Mouse (Mus musculus) midbrain, embryonic 14.5 days (tissue): ENCODE measurements around the gene Upk1a. TPM values are rescaled to one million over a fixed set of nuclear protein-coding genes. Genes with fewer than 3 reads are reported as not detected.

Experiments used
- ATAC-seq: fragments of 200-750 bp; cut with Nextera tagmentation; 2 replicates; pipeline ENCODE4 v1.8.0; 2017; ENCODE audit warnings: moderate number of reproducible peaks, moderate library complexity; ENCODE audit not compliant: low FRiP score, low TSS enrichment
- DNase-seq: peaks from one replicate; pipeline ENCODE4 v3.0.0-alpha.2; 2015
- H3K27ac ChIP-seq: fragments of 300-500 bp; sonication (generic); replicated peaks from 2 replicates; pipeline ENCODE4 v1.5.1; 2014; ENCODE audit warnings: mild to moderate bottlenecking, low read depth, low read length, moderate library complexity
- H3K27me3 ChIP-seq: fragments of 300-500 bp; sonication (generic); 2 replicates; pipeline ENCODE4 v1.6.1; 2014; ENCODE audit warnings: low read length, control low read depth, mixed read lengths; ENCODE audit not compliant: control insufficient read depth, insufficient read depth
- H3K36me3 ChIP-seq: fragments of 300-500 bp; sonication (generic); 2 replicates; pipeline ENCODE4 v1.6.1; 2014; ENCODE audit warnings: low read length, control low read depth; ENCODE audit not compliant: control insufficient read depth, insufficient read depth
- H3K4me1 ChIP-seq: fragments of 300-500 bp; sonication (generic); 2 replicates; pipeline ENCODE4 v1.6.1; 2014; ENCODE audit warnings: mild to moderate bottlenecking, antibody characterized with exemption, low read length, control low read depth; ENCODE audit not compliant: control insufficient read depth, insufficient read depth
- H3K4me2 ChIP-seq: fragments of 300-500 bp; sonication (generic); 2 replicates; pipeline ENCODE4 v1.6.1; 2014; ENCODE audit warnings: mild to moderate bottlenecking, low read length, moderate library complexity
- H3K4me3 ChIP-seq: fragments of 300-500 bp; sonication (generic); replicated peaks from 2 replicates; pipeline ENCODE4 v1.5.1; 2014; ENCODE audit warnings: low read depth, low read length
- H3K9ac ChIP-seq: fragments of 300-500 bp; sonication (generic); replicated peaks from 2 replicates; pipeline ENCODE4 v1.6.1; 2014; ENCODE audit warnings: mild to moderate bottlenecking, low read length, moderate library complexity
- H3K9me3 ChIP-seq: fragments of 300-500 bp; sonication (generic); 2 replicates; pipeline ENCODE4 v1.6.1; 2016; ENCODE audit warnings: low read length, control low read depth, mixed read lengths; ENCODE audit not compliant: control insufficient read depth
- WGBS: fragments of 180-500 bp; shearing (Covaris S2); extraction: QIAGEN DNeasy Blood & Tissue Kit; methylation state at CpG from one replicate; pipeline ENCODE4 v1.1.7; 2014; 5-methylcytosine and 5-hydroxymethylcytosine counted together
- polyA plus RNA-seq: library from polyadenylated mRNA; unstranded; fragments of >200 nt; fragmentation: Nextera tagmentation; extraction: Ambion mirVana; gene quantifications from 2 replicates; pipeline ENCODE4 v1.2.1, GENCODE M21; 2014

Gene Upk1a
- 0.15 and 0.20 TPM in 2 replicates for polyA plus RNA-seq

DNA sequence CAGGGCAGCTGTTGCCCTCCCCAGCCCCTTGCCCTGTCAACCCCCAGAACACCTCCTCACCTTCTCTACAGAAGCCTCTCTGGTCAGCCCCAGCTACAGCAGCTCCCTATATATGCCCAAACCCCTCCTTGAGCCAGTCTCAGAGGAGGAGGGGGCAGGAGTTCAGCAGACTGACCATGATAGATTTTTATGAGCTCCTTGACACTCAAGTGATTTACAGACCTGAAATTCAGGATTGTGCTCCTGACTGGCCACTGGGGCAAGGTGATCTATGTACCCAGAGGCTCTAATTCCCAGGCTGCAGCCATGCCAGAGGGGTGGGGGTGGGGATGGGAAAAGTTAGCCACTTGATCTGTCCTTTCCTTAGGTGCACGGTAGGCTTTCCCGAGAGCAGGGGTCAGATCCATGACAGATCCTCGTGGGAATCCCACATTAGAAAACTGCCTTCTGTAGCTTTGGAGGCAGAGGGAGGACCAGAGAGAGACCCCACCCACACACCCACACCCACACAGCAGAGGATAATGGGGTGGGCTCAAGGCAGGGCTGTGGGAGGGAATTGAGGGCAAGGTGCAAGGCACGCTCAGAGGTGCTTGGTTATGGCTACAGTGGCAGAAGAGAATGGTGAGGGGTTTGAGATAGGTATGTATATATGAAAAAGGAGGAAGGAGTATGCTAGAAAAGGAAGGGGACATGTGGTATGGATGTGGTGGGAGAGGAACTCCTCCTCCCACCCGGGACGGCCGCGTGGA is at the start of gene Upk1a:
Gene Upk1a (minus strand): TSS at position 194 of the 749 bp plus-strand sequence.
- DNase-seq (no peak), ATAC-seq (no peak)
- no peak within 1 kb of the TSS for H3K9ac ChIP-seq
- H3K9me3 ChIP-seq, result no peaks in the 10 kb centered on the region
- no peaks in the 10 kb centered on the region for H3K4me1 ChIP-seq
- WGBS, result 77% methylated on average over 8 of the region's 8 CpGs
- H3K27me3 ChIP-seq, result no peaks in the 10 kb centered on the region
- H3K4me2 ChIP-seq, result no peak within 1 kb of the TSS
- H3K27ac ChIP-seq, result no peak within 1 kb of the TSS
- peaks cover 29% of the 10 kb centered on the region for H3K36me3 ChIP-seq
- H3K4me3 ChIP-seq, result no peak within 1 kb of the TSS

DNA sequence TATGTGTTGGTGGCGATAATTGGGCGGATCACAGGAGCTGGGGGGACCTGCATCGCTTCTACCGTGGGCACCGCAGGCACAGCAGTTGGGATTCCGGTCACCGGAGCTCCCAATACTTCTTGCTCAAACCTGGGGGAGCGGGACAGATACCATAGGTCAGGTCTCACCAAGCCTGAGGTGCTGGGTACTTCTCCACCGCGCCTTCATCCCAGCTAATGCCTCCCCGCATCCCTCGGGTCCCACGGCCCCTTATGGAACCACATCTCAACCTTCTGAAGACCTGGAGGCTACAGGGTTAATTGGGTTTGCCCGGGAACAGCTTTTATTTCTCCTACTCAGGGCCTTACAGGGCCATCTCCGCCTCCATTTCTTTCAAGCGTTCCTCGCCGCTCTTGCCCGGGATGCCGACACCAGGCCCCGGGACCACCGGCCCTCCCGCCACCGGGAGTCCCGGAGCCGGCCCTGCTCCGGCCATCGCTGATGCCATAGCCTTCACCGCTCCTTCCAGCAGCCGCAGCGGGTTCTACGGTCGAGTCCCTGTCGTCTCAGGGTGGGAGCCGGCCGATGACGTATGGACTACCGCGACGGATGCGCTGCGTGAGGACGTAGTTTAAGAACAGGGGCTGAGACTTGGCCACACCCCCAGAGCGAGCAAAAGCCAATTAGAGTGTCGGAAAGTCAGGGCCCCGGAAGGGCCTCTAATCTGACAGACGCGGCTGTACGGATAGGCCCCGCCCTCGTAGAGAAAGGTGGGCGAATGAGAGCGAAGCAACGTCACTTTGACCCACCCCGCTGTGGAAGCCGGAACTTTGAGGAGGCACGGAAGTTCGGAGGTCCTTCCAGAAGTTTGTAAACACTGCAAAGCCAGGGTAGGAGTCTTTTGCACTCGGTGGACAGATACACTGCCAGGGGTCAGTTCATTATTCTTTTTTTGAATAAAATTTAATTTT is 37.2 kb upstream of the Upk1a start, which contains the start of gene Rbm42:
Gene Rbm42 (minus strand): TSS at position 727 of the 950 bp plus-strand sequence.
- ATAC-seq (peak; percentile 99), DNase-seq (peak; percentile 99)
- H3K9me3 ChIP-seq, result no peaks in the 10 kb centered on the region
- H3K4me3 ChIP-seq, result peak within 1 kb of the TSS; percentile 67
- peaks cover 6% of the 10 kb centered on the region; the same call in 1 of the 2 replicates for H3K4me1 ChIP-seq
- H3K36me3 ChIP-seq, result peaks cover 43% of the 10 kb centered on the region
- WGBS, result 2% methylated on average over 59 of the region's 59 CpGs
- H3K9ac ChIP-seq, result peak within 1 kb of the TSS; percentile 78
- H3K27ac ChIP-seq, result peak within 1 kb of the TSS; percentile 72
- peak within 1 kb of the TSS; percentile 84 for H3K4me2 ChIP-seq
- H3K27me3 ChIP-seq, result no peaks in the 10 kb centered on the region

DNA sequence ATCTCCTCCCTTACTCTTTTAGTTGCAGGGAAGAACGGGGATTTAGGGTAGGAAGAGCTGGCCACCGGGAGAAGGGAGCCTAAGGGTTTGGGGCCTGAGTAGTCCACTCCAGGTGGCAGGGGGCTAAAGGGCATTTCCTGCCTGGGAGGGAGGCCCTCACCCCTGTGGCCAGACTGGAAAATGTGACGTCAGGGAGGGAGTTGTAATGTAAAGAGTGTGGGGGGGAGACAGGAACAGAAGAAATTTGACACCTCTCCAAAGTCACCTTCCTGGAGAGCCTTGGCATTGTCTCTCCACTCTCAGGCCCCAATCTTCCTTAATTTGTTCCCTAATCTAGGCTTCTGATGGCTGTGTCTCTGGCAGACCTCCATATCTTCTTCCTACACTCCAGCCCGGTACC is 26.4 kb upstream of the Upk1a start:
- 23% methylated on average over 4 of the region's 4 CpGs for WGBS
- ATAC-seq (no peak), DNase-seq (no peak)
- Histone ChIP-seq H3K9ac (no peak overlapping the region), H3K9me3 (no peaks in the 10 kb centered on the region), H3K4me3 (no peak overlapping the region), H3K4me1 (0 out of 2 replicates have a peak, but pooled peaks cover 5% of the 10 kb centered on the region), H3K36me3 (peaks cover 43% of the 10 kb centered on the region), H3K4me2 (no peak overlapping the region), H3K27me3 (peaks cover 23% of the 10 kb centered on the region), H3K27ac (no peak overlapping the region)

DNA sequence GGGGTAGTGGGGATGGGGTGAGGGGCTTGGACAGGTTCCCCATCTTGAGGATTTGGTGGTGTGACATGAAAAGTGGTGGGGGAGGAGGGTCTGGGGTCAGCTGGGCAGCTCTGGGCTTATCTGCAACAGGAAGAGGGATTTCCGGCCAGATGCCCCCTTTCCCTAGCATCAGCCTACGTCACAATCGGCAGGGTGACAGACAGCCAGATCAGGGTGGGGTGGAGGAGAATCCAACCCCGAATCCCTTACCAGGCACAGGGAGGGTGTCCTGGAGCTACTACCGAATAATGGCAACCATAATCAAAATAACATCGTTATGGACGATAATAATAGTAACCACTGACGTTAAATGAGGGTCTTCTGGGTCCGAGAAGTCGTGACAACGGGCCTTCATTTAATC is 23.7 kb upstream of the Upk1a start:
- Histone ChIP-seq H3K27ac (no peak overlapping the region), H3K9ac (no peak overlapping the region), H3K36me3 (peaks cover 16% of the 10 kb centered on the region), H3K9me3 (no peaks in the 10 kb centered on the region), H3K27me3 (peaks cover 46% of the 10 kb centered on the region), H3K4me1 (0 out of 2 replicates have a peak, but pooled peaks cover 5% of the 10 kb centered on the region), H3K4me3 (no peak overlapping the region), H3K4me2 (no peak overlapping the region)
- WGBS, result 28% methylated on average over 11 of the region's 11 CpGs
- ATAC-seq (no peak), DNase-seq (no peak)

DNA sequence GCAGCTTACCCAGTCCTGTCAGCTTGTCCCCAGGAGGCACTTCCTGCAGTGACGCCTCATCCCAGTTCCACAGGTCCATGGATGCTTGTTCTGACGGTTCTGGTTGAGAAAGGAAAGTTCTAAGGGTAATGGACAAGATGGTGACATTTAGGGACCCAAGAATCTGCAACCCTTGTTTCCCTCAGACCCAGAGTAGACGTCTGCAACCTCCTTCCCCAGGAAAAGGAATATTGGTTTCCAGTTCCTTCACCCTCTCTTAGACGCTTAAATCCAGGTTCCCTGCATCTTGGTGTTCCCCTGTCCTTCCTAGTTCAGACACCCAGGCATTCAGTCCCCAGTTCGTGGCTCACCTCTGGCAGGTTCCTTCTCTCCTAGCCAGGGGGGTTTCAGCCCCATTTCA is 23.1 kb upstream of the Upk1a start, which contains the start of gene Etv2:
Gene Etv2 (minus strand): TSS at position 101 of the 400 bp plus-strand sequence.
- Histone ChIP-seq H3K27me3 (peaks cover 46% of the 10 kb centered on the region), H3K4me2 (peak within 1 kb of the TSS; percentile 10; the same call in 1 of the 2 replicates), H3K9ac (no peak within 1 kb of the TSS), H3K4me1 (0 out of 2 replicates have a peak, but pooled peaks cover 5% of the 10 kb centered on the region), H3K4me3 (peak within 1 kb of the TSS; percentile 13), H3K9me3 (no peaks in the 10 kb centered on the region), H3K27ac (no peak within 1 kb of the TSS), H3K36me3 (peaks cover 9% of the 10 kb centered on the region)
- 3% methylated on average over 5 of the region's 5 CpGs for WGBS
- no peak for DNase-seq
- ATAC-seq, result no peak

DNA sequence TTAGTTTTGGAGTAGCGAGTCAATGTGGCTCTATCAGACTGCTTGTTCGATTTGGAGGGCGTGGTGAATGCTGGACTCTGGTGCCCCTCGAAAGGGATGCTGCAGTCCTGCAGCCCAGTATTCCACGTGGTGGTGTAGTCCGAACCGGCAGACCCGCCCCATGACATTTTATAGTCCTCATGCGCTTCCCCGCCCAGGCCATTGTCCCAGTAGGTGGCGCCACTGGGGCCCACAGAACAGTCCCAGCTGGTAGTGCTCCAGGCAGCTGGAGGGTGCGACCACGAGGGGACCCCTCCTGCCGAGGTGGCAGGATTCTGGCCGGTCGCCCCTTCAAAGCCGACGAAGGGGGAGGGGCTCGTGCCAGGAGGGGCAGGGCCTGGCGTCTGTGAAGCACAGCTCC is 22.0 kb upstream of the Upk1a start:
- H3K4me3 ChIP-seq, result peak overlapping the region; percentile 13
- ATAC-seq (peak; percentile 50; the same call in 1 of the 2 replicates), DNase-seq (peak; percentile 64)
- 0 out of 2 replicates have a peak, but pooled peaks cover 5% of the 10 kb centered on the region for H3K4me1 ChIP-seq
- H3K27me3 ChIP-seq, result peaks cover 46% of the 10 kb centered on the region
- no peak overlapping the region for H3K9ac ChIP-seq
- under 1% methylated on average over 20 of the region's 20 CpGs for WGBS
- H3K36me3 ChIP-seq, result no peaks in the 10 kb centered on the region
- H3K4me2 ChIP-seq, result peak overlapping the region; percentile 10; the same call in 1 of the 2 replicates
- no peak overlapping the region for H3K27ac ChIP-seq
- H3K9me3 ChIP-seq, result no peaks in the 10 kb centered on the region

DNA sequence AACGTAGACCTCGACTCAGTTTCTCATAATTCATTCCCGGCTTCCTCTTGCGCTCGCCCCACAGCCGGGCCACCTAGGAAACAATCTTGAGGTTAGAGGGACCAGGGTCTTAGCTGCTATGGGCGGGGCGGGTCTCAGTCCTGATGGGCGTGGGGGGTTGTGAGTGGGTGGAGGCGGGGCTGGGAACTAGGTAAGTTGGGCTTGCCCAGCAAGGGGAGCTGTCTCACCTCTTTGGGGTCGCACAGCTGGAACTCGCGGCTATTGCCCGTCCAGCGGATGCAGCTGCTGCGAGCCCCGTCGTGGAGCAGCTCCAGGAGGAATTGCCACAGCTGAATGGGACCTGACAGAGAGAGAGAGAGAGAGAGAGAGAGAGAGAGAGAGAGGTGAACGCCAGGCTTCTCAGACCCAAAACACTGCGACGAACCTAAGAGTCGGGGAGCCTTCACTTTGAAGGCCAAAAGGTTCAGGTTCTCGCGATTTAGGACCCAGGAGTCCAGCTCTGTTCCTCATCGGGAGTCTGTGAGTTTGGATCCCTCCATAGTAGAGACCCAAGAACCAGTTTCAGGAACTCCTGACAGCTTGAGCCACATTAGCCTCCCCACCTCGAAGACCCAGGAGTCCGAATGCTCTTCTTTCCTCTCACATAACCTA is 21.2 kb upstream of the Upk1a start:
- H3K4me2 ChIP-seq, result no peak overlapping the region
- peaks cover 46% of the 10 kb centered on the region for H3K27me3 ChIP-seq
- H3K27ac ChIP-seq, result no peak overlapping the region
- WGBS, result 5% methylated on average over 27 of the region's 27 CpGs
- no peaks in the 10 kb centered on the region for H3K36me3 ChIP-seq
- no peaks in the 10 kb centered on the region for H3K9me3 ChIP-seq
- H3K4me1 ChIP-seq, result 0 out of 2 replicates have a peak, but pooled peaks cover 5% of the 10 kb centered on the region
- H3K4me3 ChIP-seq, result no peak overlapping the region
- H3K9ac ChIP-seq, result no peak overlapping the region
- ATAC-seq (no peak), DNase-seq (no peak)

DNA sequence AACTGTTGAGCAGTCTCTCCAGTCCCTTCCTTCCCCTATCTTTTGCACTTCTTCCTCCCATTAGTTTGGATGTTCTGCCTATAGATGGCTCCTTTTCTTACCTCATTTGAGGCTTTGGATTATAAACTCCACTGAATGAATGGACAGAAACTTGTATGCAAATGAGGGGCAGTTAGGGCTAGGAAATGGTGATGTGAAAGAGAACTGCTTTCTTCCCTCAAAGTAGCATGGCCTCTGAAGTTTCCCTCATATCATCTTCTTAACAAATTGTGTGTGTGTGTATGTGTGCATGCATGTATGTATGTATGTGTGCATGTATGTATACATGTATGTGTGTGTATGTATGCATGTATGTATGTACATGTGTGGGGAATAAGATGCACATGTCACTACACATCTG is 16.4 kb upstream of the Upk1a start:
- Histone ChIP-seq H3K27ac (no peak overlapping the region), H3K36me3 (peaks cover 4% of the 10 kb centered on the region; the same call in 1 of the 2 replicates), H3K9ac (no peak overlapping the region), H3K4me3 (no peak overlapping the region), H3K27me3 (peaks cover 22% of the 10 kb centered on the region), H3K4me2 (no peak overlapping the region), H3K4me1 (peaks cover 8% of the 10 kb centered on the region), H3K9me3 (no peaks in the 10 kb centered on the region)
- no peak for DNase-seq
- ATAC-seq, result no peak
